Mouse (Mus musculus): ENCODE measurements around the gene Bid.

- TF ChIP-seq CTCF (IDR thresholded peaks at IDR 0.05; ENCODE audit: low read depth) (no peak), EP300 (IDR thresholded peaks at IDR 0.05; ENCODE audit: low read depth) (no peak)
Measured at GRCm38 (mm10) chr6:120913783-120914182, 2.9 kb downstream of the Bid start.

Measured in liver, embryonic 14.5 days (tissue).